Mouse (Mus musculus) lung, adult 2 months (tissue): ENCODE results near the gene Naa20.

Experiments
- CTCF ChIP-seq: fragments of 200-500 bp; IDR thresholded peaks from 2 replicates; pipeline ENCODE4 v1.5.1; 2011; ENCODE audit warnings: mild to moderate bottlenecking, low read length, control low read depth; ENCODE audit not compliant: insufficient read depth
- POLR2A ChIP-seq: fragments of 200-500 bp; IDR thresholded peaks from 2 replicates; pipeline ENCODE4 v1.6.1; 2011; ENCODE audit warnings: low read depth, mild to moderate bottlenecking, control low read depth, low read length, borderline replicate concordance; ENCODE audit errors: extremely low read depth

GRCm38 (mm10) chr2:145949475-145950068, 47.7 kb downstream of the Naa20 start:
- TF ChIP-seq CTCF (no peak), POLR2A (no peak)
